Mouse (Mus musculus) granulocyte monocyte progenitor cell, adult 5-6 weeks (primary cell): ENCODE measurements around the gene Adgrf3. TPM values are rescaled to one million over a fixed set of nuclear protein-coding genes. Genes with fewer than 3 reads are reported as not detected.

Source experiments
- ATAC-seq: replicated peaks from 2 replicates; pipeline ENCODE4 v1.8.0; 2016; ENCODE audit warnings: mild to moderate bottlenecking, moderate TSS enrichment, inconsistent platforms; ENCODE audit not compliant: poor library complexity, severe bottlenecking
- total RNA-seq, 2 experiments: library from RNA; stranded (forward) in 1 of 2; stranded (reverse) in 1 of 2; fragments of 200-712, 200-1000 nt in 1 of 2; fragments of >200 nt in 1 of 2; fragmentation: Nextera tagmentation in 1 of 2; gene quantifications; 2 replicates each; pipeline ENCODE4 v1.2.3; 2014 to 2017

The Adgrf3 gene
- total RNA-seq, 2 experiments from 2014 or later = 0.30 TPM; not detected in 1

DNA sequence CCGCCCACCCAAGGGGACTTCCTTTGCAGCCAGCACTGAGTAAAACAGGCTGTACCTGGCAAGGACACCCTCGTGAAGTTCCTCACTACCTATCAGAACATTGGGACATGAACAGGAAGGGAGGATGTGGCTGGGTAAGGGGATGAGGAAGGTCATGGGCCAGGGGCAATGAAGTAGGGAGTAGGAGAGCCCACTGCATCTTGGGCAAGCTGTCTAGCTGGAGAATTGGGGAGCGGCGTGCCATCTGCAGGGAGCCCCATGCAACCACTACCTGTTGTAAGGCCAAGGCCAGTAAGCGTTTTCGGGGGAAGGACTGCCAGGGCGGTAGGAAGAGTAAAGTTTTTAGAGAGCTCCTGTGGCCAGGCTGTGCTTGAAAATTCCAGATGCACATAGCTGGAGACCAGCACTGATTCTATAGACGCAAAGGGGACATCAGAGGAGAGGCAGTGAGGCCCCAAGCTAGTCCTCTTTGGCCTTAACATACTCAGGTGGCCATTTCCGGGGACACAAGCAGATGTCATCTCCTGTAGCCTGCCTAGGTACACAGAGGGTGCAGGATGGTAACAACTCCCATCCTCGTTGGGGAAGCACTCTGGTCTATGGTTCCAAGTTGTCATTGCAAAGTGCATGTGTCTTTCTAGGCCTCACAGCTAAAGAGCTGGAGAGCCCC lies 2.2 kb downstream of the Adgrf3 start:
- no peak for ATAC-seq

DNA sequence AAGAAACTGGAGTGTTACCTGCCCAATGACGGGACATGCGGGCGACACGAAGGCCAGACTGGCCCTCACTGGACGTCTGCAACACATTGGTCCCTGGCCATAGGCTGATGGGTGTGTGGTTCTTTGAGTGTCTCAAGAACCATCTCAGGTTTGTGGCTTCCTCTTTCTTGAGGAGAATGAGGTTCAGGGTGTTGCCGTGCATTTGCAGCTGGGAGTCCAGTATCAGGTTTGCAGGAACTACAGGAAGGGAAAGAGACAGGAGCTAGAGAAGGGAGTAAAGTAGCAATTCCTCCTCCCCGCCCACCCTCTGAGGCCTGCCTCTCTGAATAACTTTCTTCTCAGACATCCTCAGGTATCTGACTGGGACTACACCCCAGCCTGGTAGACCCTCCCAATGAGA lies 3.3 kb downstream of the Adgrf3 start:
- peak; percentile 38; the same call in 1 of the 2 replicates for ATAC-seq

DNA sequence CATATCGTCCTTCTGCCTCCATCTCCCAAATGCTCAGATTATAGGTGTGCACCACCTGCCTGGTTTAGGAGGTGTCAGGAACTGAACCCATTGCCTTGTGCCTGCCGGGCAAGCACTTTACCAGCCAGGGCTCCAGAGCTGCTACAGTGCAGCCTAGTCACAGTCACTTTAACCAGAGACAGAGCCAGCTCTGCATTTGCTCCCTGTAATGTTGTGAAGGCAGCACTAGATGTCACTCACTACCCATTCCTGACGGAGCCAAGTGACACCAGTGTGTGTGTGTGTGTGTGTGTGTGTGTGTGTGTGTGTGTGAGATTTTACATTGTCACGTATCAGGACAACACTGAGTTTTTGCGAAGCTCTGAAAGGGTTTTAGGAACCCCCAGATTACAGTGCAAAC lies 4.0 kb downstream of the Adgrf3 start:
- ATAC-seq = peak; percentile 36; the same call in 1 of the 2 replicates

DNA sequence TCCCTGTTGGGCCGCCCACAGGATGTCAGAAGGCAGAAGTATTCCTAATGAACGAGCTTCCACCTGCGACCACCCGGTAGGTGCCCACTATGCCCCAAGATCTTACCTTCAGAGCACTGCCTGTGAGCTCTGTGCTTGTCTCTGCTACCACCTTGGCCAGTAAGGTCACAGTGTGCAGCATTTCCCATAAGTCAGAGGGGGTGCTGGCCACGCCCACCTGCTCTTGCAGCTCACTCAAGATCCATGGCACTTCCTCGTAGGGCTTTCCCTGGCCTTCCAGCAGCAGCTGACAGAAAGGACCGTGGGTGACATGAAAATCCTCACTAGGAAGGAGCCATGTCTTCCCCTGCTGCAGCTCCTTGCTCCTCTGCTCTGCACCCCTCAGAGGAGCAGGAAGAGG lies 7.3 kb downstream of the Adgrf3 start:
- peak; percentile 63 for ATAC-seq

DNA sequence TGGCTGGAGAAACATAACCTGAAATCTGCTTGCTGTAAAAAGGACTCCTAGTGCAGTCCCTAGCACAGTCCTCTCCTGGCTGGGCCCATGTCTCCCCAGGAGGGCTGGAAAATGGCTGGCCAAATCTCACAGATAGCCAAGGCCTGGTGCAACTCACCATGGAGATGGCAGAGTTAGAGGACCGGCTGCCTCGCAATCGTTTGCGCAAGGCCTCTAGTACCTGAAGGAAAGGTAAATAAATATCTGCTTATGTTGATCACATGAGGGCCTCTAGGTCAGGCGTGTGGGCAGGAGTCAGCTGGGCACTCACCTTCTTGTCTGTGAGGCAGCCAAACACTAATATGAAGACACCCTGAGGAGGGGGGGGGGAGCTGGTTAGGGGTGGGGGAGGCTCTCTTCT lies 10.2 kb downstream of the Adgrf3 start:
- ATAC-seq = no peak

DNA sequence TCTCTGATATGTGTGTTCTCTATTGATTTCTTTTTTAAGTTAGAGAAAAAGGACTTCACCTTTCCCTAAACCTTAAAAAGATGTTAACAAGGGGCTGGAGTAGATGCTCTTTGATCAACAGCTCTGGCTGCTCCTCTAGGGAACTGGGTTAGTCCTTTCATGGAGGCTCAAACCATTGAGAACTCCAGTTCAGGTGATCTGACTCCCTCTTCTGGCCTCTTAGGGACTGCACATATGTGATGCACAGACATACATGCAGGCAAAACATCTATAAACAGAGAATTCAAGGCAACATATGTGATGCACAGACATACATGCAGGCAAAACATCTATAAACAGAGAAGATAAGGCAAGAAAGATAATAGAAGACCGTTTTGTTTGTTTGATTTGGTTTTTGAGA lies 13.1 kb downstream of the Adgrf3 start:
- no peak for ATAC-seq

DNA sequence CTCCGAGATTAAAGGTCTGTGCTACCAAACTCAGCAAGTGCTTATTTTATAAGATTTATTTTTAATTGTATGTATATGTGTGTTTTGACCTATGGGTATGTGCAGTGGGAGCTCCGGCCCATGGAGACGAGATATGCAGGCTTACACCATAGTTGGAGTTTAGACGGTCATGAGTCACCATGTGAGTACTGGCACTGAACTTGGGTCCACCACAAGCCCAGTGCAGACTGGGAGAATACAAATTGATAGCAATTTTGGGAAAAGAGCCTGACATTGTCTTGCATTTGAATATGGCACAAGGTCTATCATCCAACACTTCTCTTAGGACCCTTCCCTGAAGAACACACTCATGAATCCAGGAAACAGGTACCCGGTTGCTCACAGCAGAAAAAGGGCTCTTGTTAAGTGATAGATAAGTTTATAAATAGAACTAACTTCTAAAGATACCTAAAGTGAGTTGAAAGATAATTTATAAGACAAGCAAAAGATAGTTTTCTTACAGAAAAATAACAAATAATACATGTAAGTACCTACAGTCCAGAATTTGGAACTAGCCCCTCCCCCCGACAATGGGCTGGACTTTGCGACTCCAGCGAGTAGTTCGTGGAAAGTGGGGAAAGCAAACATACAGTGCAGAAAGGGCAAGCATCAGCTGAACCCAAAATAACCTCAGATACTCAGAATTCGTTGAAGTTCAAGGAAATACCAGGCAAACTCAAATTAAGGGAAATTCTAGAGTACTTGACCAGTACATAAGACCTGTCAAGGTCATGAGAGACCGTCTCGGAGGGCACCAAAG lies 17.6 kb downstream of the Adgrf3 start:
- ATAC-seq = no peak

DNA sequence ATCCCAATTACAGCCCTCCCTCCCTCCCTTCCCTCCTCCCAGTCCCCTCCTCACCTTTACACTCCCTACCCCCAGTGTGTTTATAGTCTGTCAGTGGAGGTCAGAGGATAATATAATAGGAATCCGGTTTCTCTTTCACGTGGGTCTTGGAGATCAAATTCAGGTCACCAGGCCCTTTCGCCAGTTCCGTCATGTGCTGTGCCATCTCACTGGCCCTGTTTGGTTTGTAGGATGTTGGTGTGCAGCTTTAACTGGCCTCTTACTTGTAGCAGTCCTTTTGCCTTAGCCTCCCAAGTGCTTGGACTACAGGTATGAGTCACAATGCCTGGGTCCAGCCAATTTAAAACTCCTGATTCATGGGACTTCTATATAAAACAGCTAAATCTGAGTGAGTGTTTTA lies 29.7 kb downstream of the Adgrf3 start:
- ATAC-seq = no peak

DNA sequence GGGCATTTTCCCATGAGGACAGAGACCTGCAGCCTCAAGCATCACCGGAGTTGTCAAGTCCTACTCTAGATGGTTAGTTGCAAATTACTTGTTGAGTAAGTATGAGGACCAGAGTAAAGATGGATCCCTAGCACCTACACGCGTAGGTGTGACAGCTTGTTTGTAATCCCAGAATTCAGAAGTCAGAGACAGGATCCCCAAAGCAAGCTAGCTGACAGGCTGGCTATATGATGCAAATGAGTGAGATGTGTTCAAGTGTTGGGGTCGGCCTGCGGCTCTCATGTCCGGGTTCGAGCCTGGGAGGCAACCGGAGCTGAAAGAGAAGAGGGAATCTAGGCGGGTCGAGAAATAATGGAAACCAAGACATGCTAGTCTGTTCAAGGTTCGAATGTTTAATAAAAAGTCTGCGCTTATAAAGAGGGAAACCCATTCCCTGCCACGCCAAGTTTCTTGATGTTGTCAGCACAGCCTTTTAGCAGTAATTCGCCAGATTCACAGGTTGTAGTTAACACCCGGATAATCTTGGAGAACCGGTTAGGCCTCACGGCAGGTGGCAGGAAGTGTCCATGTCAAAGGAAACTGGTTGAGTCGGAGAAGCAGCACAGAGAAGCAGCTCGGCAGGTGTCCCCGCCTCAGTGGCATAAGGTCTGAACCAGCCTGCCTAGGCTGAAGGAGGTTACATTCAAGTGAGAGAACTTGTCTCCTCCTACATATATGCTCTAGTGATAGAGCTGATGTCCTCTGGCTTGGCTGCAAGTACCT lies 32.4 kb downstream of the Adgrf3 start:
- no peak for ATAC-seq

DNA sequence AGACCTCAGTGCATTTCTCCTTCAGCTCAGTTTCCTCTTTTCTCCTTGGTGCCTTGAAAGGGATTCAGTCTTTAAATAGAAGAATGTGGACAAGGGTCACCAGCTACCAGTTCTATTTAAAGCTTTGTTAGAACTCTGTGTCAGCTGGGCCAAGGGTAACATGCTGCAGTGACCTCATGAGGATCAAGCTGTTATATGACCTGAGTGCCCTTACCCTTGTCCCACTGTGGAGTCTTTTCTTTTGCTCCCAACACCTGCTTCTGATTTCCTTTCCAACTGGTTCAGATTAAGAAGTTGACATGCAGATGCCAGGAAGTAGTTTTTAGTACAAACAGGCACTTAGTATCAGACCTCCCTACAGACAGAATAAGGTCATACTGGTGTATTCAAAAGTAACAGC lies 33.4 kb downstream of the Adgrf3 start:
- ATAC-seq = no peak

DNA sequence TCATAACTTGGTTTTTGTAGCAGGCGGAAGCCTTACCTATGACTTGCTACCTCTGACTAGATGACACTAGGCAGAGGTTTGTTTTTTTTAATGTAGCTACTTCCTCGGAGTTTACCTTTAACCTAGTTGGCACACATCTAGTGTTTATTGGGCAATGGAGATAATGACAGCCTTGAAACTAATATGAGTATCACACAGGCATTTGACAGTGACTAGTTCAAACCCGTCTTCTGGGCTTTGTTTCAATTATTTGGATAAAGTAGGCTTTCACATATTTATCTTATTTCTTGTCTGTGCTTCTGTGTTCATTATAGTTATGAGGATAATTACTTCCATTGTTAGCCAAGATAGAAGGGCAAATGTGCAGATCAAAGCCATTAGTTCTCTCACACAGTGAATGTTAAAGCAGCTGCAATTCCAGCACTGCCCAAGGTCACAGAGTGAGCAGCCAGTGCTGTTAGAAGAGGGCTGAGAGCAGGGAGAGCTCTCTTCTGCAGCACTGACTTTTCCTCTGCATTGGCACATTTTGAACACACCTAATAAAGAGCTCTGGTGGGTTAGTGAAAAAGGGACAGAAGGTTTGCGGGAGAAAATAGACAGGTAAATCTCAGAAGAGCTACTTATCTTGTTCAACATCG lies 35.1 kb downstream of the Adgrf3 start:
- ATAC-seq = no peak

DNA sequence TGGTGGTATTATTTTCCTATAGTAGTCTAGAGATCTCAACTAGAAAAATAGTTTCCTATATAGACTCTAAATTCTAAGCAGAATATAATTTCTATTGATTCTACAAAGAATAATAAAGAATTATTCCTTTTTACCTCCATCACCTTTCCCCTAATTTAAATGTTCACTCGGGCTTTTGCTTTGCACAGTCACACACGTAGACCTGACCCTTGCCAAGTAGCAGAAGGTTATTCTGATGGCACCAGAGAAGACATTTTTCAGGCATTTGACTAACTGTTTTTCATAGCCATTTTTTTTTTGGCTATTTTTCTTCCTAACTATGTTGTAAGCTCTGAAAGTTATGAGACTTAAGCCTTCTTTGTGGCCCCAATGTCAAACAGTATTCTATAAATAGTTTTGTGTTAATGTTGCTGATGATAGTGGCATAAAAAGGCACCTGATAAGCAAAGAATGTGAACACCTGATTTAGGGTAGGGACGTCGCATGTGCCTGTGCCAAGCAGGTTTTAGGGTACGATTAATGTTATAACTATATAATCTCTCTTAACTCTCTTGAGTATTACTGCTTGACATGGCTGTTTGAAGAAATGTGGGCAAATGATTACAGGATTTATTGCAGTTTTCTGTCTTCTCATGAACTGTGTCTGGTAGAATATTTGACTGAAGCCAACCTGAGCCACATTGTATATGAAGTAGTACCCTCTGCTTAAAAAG lies 40.1 kb downstream of the Adgrf3 start:
- ATAC-seq = no peak

DNA sequence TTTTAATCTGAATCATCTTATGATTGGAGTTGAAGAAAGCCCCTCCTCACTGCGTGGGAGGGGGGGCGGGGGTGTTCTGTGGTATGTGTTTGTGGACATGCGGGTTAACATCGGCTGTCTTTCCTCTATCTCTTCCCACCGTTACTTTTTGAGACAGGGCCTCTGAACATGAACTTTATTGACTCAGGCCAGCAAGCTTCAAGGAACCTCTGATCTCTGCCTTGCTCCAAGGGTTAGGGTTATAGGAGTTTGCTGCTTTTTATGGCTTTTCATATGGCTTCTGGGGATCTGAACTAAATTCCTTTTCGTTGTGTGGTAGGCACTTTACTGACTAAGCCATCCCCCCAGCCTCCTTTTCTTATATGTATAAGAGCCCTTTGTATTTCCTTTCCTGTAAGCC lies 43.2 kb downstream of the Adgrf3 start:
- ATAC-seq = no peak

DNA sequence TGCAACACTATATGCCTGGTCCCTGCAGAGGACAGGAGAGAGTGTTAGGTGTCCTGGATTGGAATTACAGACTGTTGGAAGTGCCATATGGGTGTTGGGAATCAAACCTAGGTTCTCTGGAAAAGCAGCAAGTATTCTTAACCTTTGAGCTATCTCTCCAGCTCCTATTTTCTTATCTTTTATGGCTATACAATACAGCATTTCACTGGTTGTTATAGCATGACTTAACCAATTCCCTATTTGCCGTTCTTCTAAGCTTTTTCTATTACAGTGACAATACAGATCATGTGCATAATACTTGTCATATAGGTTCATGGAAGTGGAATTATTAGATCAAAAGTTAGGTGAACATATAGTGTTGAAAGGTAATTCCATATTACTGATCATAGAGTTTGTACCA lies 43.7 kb downstream of the Adgrf3 start:
- no peak for ATAC-seq

DNA sequence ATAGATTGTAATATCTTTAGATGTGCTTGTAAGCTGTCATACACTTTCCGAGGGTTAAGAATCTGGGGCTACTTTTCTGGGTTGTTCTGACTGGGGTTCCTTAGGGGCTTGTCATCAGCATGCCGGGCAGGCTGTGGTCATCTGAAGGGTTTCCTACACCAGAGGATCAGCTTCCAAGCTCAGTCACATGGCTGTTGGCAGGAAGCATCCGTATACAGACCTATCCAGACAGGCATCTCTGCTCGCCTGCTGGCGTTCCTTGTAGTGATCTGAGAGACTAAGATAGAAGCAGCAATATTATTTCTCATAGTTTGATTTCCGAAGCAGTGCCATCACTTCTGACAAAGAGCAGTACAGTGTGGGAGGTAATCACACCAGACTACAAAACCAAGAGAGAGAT lies 45.9 kb downstream of the Adgrf3 start:
- ATAC-seq = no peak

DNA sequence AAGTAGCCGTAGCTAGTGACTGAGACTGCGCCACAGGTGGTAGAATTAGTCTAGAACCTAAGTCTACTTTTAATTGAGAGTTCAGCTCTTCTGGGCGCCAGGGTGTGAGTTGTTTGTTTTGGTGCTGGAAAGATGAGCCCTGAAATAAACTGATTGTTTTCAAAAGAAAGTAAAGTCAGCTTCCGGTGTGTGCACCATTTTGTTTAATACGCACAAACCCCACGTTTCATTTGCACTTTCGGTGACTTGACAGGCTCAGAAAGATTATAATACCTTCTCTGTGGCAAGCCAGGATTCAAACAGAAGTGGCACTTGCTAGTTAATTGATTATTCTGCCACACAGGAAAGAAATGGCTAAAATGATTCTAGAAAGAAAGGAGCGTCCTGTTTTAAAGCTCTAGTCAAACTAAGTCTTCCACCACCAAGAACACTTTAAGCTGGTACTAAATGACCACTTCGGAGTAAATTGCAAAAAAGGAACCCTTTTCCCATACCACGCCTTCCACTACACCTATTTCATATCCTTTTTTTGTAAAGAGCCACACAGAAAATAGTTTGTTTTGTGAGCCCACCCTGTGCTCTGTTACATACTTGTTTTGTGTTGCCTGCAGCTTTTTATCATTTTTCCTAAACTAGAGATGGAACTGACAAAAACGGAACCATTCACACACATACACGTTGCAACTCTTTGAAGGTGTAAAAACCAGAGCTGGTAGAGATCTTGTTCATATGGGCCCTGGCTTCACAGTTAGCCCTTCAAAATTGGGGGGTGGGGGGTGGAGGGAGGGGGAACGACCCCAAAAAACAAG lies 49.5 kb downstream of the Adgrf3 start:
- ATAC-seq = 0 out of 2 replicates have a peak, but pooled peaks have one; percentile 1

DNA sequence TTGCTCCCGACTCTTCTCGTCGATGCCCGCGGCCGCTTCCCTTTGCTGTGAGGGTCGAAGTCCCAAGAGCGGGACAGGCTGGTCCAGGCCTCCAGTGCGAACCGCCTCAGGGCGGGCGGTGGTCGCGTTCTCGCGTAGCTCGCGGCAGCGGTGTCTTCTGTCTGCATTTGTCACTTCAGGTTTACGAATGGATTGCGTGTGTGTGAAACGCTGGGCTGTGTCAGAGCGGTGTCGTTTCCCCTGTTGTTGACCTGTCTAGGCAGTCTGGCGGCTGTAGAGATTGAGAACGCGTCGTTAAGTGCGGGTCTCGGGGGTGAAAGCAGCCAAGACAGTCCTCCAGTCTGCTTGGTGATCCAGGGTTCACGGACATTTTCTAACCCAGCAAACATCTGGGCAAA lies 50.1 kb downstream of the Adgrf3 start:
- no peak for ATAC-seq

DNA sequence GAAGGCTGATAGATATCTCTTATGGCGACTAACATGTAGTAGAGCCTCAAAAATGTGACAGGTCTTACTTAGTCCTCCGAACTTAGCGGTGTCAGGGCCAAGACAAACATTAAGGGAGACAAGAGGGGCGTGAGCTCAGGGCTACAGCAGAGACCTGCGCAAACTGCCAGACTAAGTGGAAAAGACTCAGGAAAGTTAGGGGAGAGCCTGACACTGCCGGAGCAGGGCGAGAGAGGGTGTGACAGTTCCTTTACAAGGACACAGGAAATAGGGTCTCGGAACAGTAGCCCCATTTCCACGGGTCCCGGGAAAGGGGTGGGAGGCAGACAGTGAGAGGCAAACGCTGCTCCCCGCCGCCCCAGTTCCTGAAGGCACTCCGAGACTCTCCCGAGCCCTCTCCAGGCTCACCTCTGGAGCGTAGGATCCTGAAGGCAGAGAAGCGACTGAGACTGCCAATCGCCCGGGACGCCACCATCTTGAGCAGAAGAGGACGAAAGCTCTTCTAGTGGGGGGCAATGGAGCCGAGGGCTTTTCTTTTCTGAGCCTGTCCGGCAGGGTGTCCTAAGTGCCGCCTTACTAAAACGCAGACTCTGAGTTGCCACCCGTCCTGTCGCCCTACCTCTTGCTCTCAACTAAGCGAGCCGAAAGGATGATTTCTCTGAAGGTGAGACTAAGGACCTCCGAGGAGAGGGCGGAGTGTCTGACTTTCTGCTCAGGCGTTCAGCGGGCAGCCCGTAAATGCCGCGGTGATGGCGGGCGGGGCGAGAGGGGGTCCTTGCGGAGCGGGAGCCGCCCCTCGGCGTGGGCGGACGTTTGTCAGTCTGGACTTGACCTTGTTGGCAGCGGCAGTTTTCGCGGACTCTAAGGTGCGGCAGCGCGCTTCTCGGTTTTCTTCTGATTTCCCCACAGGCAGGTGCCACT lies 50.8 kb downstream of the Adgrf3 start, which contains the start of the genes Hadha and Hadhb:
Hadha (minus strand) TSS at position 689 of the 921 bp plus-strand sequence.
Hadhb (plus strand) TSS at position 775 of the 921 bp plus-strand sequence.
- peak; percentile 91 for ATAC-seq
